Comparison of ENCODE assay signal across 31 mouse cellular contexts in genomic region chr15:9794131-9794530, GRCm38 (mm10). TPM values are rescaled to one million over a fixed set of nuclear protein-coding genes. Genes with fewer than 3 reads are reported as not detected.
"Had no signal": no experiment of that assay in that cellular context is flagged by ENCODE, and none has a peak within 500 bp of the region (broad histone marks: within the 10 kb centered on the region; RNA-seq: fewer than 3 reads in every experiment).

No protein-coding gene starts in this region.

- DNase-seq: left cerebral cortex, postnatal 4 days; liver; liver, embryonic 13.5 days; liver, postnatal 0 days; lung, adult 18-20 months; lung, adult 2 months; lung, embryonic 14.5 days; lung, postnatal 10 days; lung, postnatal 14 days; lung, postnatal 36 days; lung, postnatal 4 days; midbrain, embryonic 14.5 days had no signal

- ATAC-seq: liver, embryonic 12.5 days; liver, postnatal 0 days; lung, postnatal 0 days; midbrain, embryonic 13.5 days; midbrain, embryonic 15.5 days; midbrain, embryonic 16.5 days had no signal

- H3K27me3 ChIP-seq: limb, embryonic 12.5 days; limb, embryonic 13.5 days; limb, embryonic 15.5 days; liver, embryonic 12.5 days; liver, embryonic 13.5 days; liver, embryonic 15.5 days; lung, embryonic 15.5 days; megakaryocyte, embryonic 14.5 days; midbrain, embryonic 12.5 days; midbrain, embryonic 13.5 days; midbrain, embryonic 15.5 days had no signal

- H3K9ac ChIP-seq: limb, embryonic 12.5 days; limb, embryonic 13.5 days; limb, embryonic 15.5 days; liver, embryonic 12.5 days; liver, embryonic 13.5 days; liver, embryonic 14.5 days; liver, embryonic 15.5 days; liver, postnatal 0 days; lung, embryonic 14.5 days; lung, embryonic 15.5 days; midbrain, embryonic 12.5 days; midbrain, embryonic 13.5 days; midbrain, embryonic 15.5 days had no signal

- H3K36me3 ChIP-seq: limb, embryonic 10.5 days; limb, embryonic 12.5 days; limb, embryonic 13.5 days; limb, embryonic 15.5 days; liver, embryonic 12.5 days; liver, embryonic 13.5 days; liver, embryonic 15.5 days; lung, embryonic 15.5 days; midbrain, embryonic 10.5 days; midbrain, embryonic 12.5 days; midbrain, embryonic 13.5 days; midbrain, embryonic 15.5 days had no signal

- H3K9me3 ChIP-seq: limb, embryonic 10.5 days; limb, embryonic 12.5 days; limb, embryonic 13.5 days; limb, embryonic 15.5 days; liver, embryonic 12.5 days; liver, embryonic 13.5 days; liver, embryonic 15.5 days; lung, embryonic 15.5 days; megakaryocyte, embryonic 14.5 days; midbrain, embryonic 10.5 days; midbrain, embryonic 12.5 days; midbrain, embryonic 13.5 days; midbrain, embryonic 15.5 days had no signal

- H3K4me3 ChIP-seq: limb, embryonic 10.5 days; limb, embryonic 12.5 days; limb, embryonic 13.5 days; limb, embryonic 15.5 days; liver, embryonic 12.5 days; liver, embryonic 13.5 days; liver, embryonic 15.5 days; lung, embryonic 15.5 days; megakaryocyte, embryonic 14.5 days; midbrain, embryonic 10.5 days; midbrain, embryonic 12.5 days; midbrain, embryonic 13.5 days; midbrain, embryonic 15.5 days; myocyte had no signal

- H3K4me2 ChIP-seq: limb, embryonic 12.5 days; limb, embryonic 13.5 days; limb, embryonic 15.5 days; liver, embryonic 11.5 days; liver, embryonic 12.5 days; liver, embryonic 13.5 days; liver, embryonic 15.5 days; lung, embryonic 14.5 days; lung, embryonic 15.5 days; midbrain, embryonic 11.5 days; midbrain, embryonic 12.5 days; midbrain, embryonic 13.5 days; midbrain, embryonic 15.5 days had no signal

- H3K4me1 ChIP-seq: limb, embryonic 10.5 days; limb, embryonic 12.5 days; limb, embryonic 13.5 days; limb, embryonic 15.5 days; liver, embryonic 12.5 days; liver, embryonic 13.5 days; liver, embryonic 15.5 days; lung, embryonic 15.5 days; megakaryocyte, embryonic 14.5 days; midbrain, embryonic 10.5 days; midbrain, embryonic 12.5 days; midbrain, embryonic 13.5 days; midbrain, embryonic 15.5 days had no signal

- H3K27ac ChIP-seq: limb, embryonic 10.5 days; limb, embryonic 12.5 days; limb, embryonic 13.5 days; limb, embryonic 15.5 days; liver, embryonic 12.5 days; liver, embryonic 13.5 days; liver, embryonic 14.5 days; liver, embryonic 15.5 days; lung, embryonic 15.5 days; macrophage; midbrain, embryonic 10.5 days; midbrain, embryonic 12.5 days; midbrain, embryonic 13.5 days; midbrain, embryonic 15.5 days had no signal

RNA-seq across cellular contexts. Expression of gene Spef2, which starts 45.5 kb away (rescaled TPM):
- polyA plus RNA-seq: liver, embryonic 11.5 days; myocyte had no signal
